Mouse (Mus musculus) gastrocnemius, adult 8-10 months (tissue): ENCODE measurements around the gene Tesc. TPM values are rescaled to one million over a fixed set of nuclear protein-coding genes. Genes with fewer than 3 reads are reported as not detected.
A peak's percentile ranks its signal among the peaks of the same experiment; 100 is the strongest.

Experiments used
- DNase-seq, 2 experiments: peaks; one replicate each; pipeline ENCODE4 v3.0.0; 2022; ENCODE audit warnings: low spot score in 2 of 2
- total RNA-seq, 4 experiments: library from RNA; stranded (reverse); gene quantifications; 2 replicates each; pipeline ENCODE4 v1.2.4; 2022

The Tesc gene
- total RNA-seq, 4 experiments from 2014 or later = 0.41 to 1.3 (median 0.75) TPM; not detected in 1

GRCm38 (mm10) chr5:118042599-118042998 lies 15.1 kb downstream of the Tesc start:
- no peak for DNase-seq

DNA sequence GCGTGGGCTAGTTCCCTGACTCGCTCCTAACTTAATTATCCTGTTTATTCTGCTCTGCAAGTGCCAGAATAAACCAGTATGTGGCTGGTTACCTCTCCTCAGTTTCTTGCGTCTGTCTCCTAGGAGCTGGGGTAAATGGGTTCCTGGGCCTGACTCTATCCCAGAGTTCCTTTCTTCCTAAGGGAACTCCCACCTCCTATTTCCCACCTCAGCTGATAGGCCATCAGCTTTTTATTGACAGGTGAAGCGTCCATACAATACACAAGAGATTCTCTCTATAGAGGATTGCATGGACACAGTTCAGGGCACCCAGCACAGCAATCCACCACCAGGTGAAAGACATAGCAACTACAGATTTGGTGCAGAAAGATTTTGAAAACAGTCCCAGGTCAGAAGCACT lies 16.2 kb downstream of the Tesc start:
- DNase-seq = no peak

GRCm38 (mm10) chr5:118044907-118045306 lies 17.4 kb downstream of the Tesc start:
- DNase-seq = no peak

DNA sequence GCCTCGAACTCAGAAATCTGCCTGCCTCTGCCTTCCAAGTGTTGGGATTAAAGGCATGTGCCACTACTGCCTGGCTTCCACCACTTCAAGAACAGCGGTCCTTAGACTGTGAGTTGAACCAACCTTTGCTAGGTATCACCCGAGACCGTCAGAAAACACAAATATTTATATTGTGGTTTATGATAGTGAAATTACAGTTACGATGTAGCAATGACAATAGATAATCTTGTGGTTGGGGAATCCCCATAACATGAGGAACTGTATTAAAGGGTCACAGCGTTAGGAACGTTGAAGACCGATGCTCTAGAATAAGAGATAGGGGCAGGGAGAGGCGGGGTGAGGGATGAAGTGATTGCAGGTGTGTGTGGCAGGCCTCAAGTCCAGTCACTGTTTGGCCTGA lies 17.8 kb downstream of the Tesc start:
- no peak for DNase-seq

DNA sequence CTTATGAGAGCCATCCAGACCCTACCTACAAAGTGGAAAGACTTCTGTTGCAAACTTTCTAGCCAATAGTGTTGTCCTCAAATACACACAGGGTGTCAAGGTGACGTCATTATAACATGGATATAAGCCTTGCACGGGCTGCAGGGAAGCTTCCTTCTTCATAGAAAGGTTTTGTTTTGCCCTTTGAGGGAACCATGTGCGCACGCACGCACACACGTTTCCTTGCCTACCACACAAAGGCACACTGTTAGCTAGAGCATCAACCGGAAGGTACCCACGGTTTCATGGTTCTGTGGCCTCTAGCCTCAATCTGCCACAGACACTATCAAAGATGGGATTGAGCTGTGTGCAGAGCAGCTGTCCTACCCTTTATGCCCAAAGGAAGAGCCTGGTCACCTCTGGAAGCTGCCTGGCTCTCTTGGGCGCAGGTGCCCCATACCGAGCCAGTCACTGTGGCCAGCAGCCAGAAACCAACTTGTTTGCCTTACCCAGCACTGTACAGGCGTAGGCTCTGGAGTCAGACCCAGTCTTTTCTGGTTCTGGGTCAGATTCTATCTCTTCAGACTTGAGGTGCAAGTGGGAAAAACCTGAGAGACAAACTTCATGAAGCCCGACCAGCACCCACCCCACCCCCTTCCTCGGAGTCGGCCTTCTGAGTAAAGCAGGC lies 19.7 kb downstream of the Tesc start:
- no peak for DNase-seq

- no peak for DNase-seq
These were observed 20.9 kb downstream of the Tesc start for GRCm38 (mm10) chr5:118048412-118048811.

- DNase-seq = no peak
These were observed 21.4 kb downstream of the Tesc start for GRCm38 (mm10) chr5:118048928-118049327.

GRCm38 (mm10) chr5:118050743-118051142 lies 23.2 kb downstream of the Tesc start:
- DNase-seq = no peak

DNA sequence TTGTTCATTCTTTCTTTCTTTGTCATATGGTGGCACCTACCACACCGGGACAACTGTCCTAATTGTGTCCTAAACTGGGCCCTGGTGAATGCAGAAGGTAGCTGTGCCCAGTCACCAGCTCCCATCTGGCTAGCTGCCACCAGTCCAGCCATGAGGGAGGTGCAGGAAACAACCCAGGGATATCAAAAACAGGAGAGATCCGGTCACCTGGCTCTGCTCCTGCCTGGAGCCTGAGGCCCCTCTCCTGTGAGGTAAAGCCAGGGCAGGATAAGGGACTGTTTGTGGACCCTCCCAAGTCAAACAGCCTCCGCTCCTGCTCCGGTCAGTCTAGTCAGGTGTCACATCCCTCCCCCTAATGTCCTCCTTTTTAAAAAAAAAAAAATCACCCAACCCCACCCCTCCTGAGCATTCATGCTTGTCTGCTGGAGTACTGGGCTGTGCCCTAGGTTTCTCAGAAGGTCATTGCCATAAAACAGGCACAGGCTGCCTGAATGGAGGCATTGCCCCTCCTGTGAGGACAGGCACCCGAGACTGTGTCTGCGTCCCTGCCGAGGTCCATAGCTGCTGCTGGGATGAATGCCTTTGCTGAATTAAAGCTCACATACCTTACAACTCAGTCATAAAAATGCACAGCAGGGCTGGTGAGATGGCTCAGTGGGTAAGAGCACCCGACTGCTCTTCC lies 24.6 kb downstream of the Tesc start:
- no peak for DNase-seq

- DNase-seq = no peak
These were observed 25.7 kb downstream of the Tesc start for GRCm38 (mm10) chr5:118053205-118053604.

DNA sequence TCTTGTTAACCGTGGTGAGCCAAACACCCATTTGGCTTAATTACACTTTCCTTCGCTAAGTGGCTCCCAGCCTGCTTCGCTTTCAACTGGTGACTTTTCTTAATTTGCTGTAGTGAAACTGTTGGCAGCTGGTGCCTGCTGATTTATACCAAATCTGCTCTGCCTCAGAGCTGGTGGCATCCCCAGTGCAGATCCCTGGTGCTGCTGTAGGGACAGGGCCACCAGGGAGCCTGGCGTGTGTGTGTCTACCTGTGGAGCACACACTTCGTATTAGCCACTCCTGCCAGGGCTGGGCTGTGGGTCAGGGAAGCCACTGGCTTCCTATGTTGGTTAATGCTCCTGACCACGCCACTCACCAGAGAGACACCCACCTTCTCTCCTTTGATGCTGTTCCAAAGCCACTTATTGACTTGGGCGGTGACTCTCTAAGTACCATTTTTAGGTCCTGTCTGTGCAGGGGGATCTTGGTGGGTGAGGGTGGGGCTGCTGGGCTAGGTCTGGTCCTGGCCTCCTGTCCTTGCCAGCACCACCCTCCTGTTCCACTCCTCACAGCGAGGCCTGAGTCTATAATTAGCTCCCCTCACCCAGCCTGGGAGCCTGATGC lies 30.1 kb downstream of the Tesc start:
- DNase-seq = no peak

DNA sequence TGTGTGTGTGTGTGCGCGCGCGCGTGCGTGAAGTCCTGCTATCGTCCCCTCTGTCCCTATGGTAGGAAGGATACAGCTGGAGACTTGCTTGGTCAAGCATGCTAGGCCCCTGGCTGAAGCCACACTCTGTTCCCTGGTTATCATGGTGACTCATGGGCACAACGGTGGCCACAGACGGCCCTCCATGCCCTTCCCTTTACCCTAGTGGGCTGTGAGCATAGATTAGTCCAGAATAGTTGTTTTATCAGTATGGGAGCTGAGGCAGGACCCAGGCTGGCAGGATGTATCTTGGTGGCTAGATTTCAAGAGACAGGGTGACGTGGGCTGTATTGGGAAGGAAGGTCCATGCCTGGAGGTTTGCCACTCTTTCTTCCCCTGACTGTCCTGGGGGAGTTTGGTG lies 31.3 kb downstream of the Tesc start:
- no peak for DNase-seq

DNA sequence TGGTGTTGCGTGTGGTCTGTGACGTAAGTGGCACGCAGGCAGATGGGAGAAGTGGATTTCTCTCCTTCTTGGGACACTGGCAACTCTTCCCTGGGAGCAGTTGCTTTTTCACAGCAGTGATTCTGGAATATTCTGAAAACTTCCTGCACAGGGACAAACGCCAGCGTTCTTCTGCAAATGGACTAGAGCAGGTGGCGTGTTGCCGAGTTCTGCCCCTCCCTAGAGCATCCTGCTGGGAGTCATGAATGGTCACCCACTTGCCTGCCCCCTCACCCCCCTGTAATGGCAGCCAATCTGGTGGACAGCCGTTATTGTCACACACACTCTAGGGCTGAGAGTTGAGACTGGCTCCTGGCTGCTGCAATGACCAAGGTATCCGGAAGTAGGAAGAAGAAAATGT lies 32.1 kb downstream of the Tesc start:
- no peak for DNase-seq

- no peak for DNase-seq
These were observed 33.8 kb downstream of the Tesc start for GRCm38 (mm10) chr5:118061391-118061790.

GRCm38 (mm10) chr5:118063181-118063621 lies 35.7 kb downstream of the Tesc start:
- DNase-seq = no peak

DNA sequence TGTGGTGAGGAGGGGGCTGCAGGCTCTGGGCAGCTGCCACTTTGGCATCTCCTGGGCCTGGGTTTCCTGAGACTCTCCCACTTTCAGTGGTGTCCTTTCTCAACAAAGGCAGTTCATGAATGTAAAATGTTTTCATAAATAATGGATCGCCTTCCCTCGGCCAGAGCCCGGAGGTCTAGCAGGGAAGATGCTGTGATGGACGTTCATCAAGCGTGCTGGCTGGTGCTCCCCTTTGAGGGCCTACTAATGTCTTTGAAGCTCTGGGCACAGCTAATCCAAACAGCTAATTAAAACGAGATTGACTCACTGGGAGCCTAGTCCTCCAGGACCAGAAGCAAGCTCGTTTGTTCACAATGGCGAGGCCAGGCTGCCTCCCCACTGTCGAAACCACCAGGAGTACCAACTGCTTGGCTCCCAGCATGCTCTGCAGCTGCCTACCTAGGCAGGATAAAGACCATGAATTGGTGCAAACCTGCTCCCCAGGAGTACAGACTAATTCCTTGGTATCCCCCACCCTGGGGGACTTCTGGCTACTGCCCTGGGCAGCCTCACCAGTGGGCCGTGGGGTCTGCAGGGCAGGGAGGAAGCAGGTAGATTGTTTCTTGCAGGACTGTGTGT lies 36.9 kb downstream of the Tesc start:
- DNase-seq = no peak

- DNase-seq = no peak
These were observed 38.1 kb downstream of the Tesc start for GRCm38 (mm10) chr5:118065516-118066255.

GRCm38 (mm10) chr5:118066828-118067227 lies 39.3 kb downstream of the Tesc start:
- DNase-seq = peak; percentile 37 to 52

GRCm38 (mm10) chr5:118067572-118067971 lies 40.0 kb downstream of the Tesc start:
- no peak for DNase-seq

DNA sequence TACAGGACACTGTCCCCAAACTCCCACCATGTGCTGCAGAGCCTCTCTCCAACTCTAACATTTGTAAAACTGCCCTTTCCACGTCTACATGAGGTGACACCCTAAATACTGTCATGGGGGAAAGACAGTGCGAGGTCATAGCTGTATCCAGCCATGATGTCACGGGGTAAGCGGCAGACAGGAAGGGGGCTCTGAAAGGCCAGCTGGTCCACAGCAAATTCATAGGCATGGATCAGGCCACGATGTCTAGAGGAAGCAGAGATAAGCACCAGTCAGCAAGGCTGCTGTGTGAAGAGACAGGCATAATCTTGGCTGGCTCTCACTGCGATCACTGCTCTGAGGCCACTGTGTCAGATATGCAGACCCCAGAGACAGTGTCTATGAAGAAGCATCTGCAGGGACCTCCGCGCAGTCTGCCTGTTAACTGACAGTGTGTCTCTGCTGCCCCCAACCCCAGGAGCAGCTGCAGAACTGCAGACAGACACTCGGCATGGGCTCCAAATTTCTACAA lies 40.5 kb downstream of the Tesc start:
- DNase-seq = no peak

DNA sequence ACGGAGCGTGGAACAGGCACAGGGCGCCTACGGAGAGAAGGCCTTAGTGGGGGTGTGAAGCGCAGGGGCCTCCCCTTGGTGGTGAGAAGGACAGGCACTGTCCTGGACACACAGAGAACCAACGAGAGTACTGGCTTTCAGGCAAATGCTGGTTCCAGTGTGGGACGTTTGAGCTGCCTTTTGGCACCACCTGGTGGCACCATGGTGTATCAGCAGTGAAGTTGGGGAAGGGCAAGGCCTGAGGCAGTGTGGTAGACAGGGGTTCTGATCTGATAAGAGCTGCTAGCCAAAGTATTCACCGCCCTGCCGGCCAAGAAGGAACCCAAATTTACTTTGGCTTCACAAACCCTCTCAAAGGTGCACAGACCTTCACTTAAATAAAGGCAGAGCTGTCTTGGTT lies 41.8 kb downstream of the Tesc start:
- DNase-seq = peak; percentile 24 to 30
